Mouse (Mus musculus) MEL (cell line): ENCODE results near the gene Zbtb46. TPM values are rescaled to one million over a fixed set of nuclear protein-coding genes. Genes with fewer than 3 reads are reported as not detected.

ENCODE experiments used
- DNase-seq: peaks from one replicate; pipeline ENCODE4 v3.0.0; 2011; ENCODE audit warnings: low read depth, low spot score
- H3K27ac ChIP-seq: 2 replicates; pipeline ENCODE4 v1.5.1; 2012; ENCODE audit warnings: low read depth, mild to moderate bottlenecking, control low read depth, low read length, moderate library complexity; ENCODE audit not compliant: control insufficient read depth
- H3K27me3 ChIP-seq, 2 experiments: fragments of 150-350 bp in 1 of 2; sonication (generic) in 1 of 2; 2 replicates each; pipeline ENCODE4 v1.6.1; 2012; ENCODE audit warnings: low read length in 2 of 2, mild to moderate bottlenecking in 2 of 2, improper control_type of control experiment in 1 of 2, moderate library complexity in 1 of 2; ENCODE audit not compliant: insufficient read depth in 2 of 2, control insufficient read depth in 1 of 2
- H3K36me3 ChIP-seq, 2 experiments: 2 replicates each; pipeline ENCODE4 v1.6.1; 2012 to 2014; ENCODE audit warnings: low read length in 2 of 2, improper control_type of control experiment in 1 of 2, inconsistent platforms in 1 of 2, mild to moderate bottlenecking in 1 of 2; ENCODE audit not compliant: insufficient read depth in 2 of 2, control insufficient read depth in 1 of 2
- H3K4me1 ChIP-seq, 2 experiments: fragments of 150-350 bp in 1 of 2; sonication (generic) in 1 of 2; 2 replicates each; pipeline ENCODE4 v1.6.1; 2012; ENCODE audit warnings: low read length in 2 of 2, improper control_type of control experiment in 1 of 2, mild to moderate bottlenecking in 1 of 2; ENCODE audit not compliant: insufficient read depth in 2 of 2, control insufficient read depth in 1 of 2
- H3K4me3 ChIP-seq, 2 experiments: fragments of 150-350 bp in 1 of 2; sonication (generic) in 1 of 2; 2 replicates each; pipeline ENCODE4 v1.5.1; 2012; ENCODE audit warnings: low read depth in 2 of 2, low read length in 2 of 2, mild to moderate bottlenecking in 2 of 2, moderate library complexity in 2 of 2, control low read depth in 1 of 2, improper control_type of control experiment in 1 of 2; ENCODE audit not compliant: control insufficient read depth in 1 of 2, insufficient read depth in 1 of 2
- H3K79me2 ChIP-seq: 2 replicates; pipeline ENCODE4 v1.6.1; 2012; ENCODE audit warnings: mild to moderate bottlenecking, low read length, moderate library complexity; ENCODE audit not compliant: control insufficient read depth, poor library complexity, insufficient read depth
- H3K9ac ChIP-seq: 2 replicates; pipeline ENCODE4 v1.6.1; 2012; ENCODE audit warnings: low read depth, mild to moderate bottlenecking, control low read depth, low read length, moderate library complexity; ENCODE audit not compliant: control insufficient read depth, poor library complexity, severe bottlenecking
- H3K9me3 ChIP-seq: fragments of 150-350 bp; sonication (generic); replicated peaks from 2 replicates; pipeline ENCODE4 v1.6.1; 2012; ENCODE audit warnings: mild to moderate bottlenecking, low read length, improper control_type of control experiment, moderate library complexity; ENCODE audit not compliant: insufficient read depth
- CHD1 ChIP-seq: IDR thresholded peaks from 2 replicates; pipeline ENCODE4 v1.6.1; 2012; ENCODE audit warnings: low read depth, mild to moderate bottlenecking, inconsistent platforms, low read length, improper control_type of control experiment
- CHD2 ChIP-seq: IDR thresholded peaks from 2 replicates; pipeline ENCODE4 v1.6.1; 2011; ENCODE audit warnings: low read length, improper control_type of control experiment
- CTCF ChIP-seq, 3 experiments: IDR thresholded peaks in 2 of 3; conservative IDR thresholded peaks in 1 of 3; 2 replicates each; pipeline ENCODE4 v1.5.1; 2011 to 2012; ENCODE audit warnings: low read length in 3 of 3, low read depth in 2 of 3, mild to moderate bottlenecking in 2 of 3, improper control_type of control experiment in 1 of 3, inconsistent platforms in 1 of 3, mixed read lengths in 1 of 3, moderate library complexity in 1 of 3; ENCODE audit not compliant: control insufficient read depth in 1 of 3, insufficient read depth in 1 of 3, poor library complexity in 1 of 3, severe bottlenecking in 1 of 3
- ETS1 ChIP-seq: IDR thresholded peaks from 2 replicates; pipeline ENCODE4 v1.6.1; 2012; ENCODE audit warnings: low read depth, mild to moderate bottlenecking, inconsistent platforms, low read length, improper control_type of control experiment, moderate library complexity
- GABPA ChIP-seq: IDR thresholded peaks from 2 replicates; pipeline ENCODE4 v1.6.1; 2012; ENCODE audit warnings: low read depth, mild to moderate bottlenecking, inconsistent platforms, low read length, improper control_type of control experiment, moderate library complexity
- GATA1 ChIP-seq: IDR thresholded peaks from 2 replicates; pipeline ENCODE4 v1.6.1; 2011; ENCODE audit warnings: low read depth, low read length, improper control_type of control experiment
- JUND ChIP-seq: IDR thresholded peaks from 2 replicates; pipeline ENCODE4 v1.6.1; 2011; ENCODE audit warnings: low read depth, mild to moderate bottlenecking, improper control_type of control experiment, low read length
- MEF2A ChIP-seq: IDR thresholded peaks from 2 replicates; pipeline ENCODE4 v1.6.1; 2014; ENCODE audit warnings: low read depth, mild to moderate bottlenecking, inconsistent platforms, low read length, improper control_type of control experiment; ENCODE audit not compliant: poor library complexity, insufficient replicate concordance, severe bottlenecking; ENCODE audit errors: extremely low read depth
- MYC ChIP-seq: IDR thresholded peaks from 2 replicates; pipeline ENCODE4 v1.6.1; 2011; ENCODE audit warnings: low read depth, mild to moderate bottlenecking, low read length, improper control_type of control experiment, moderate library complexity
- NRF1 ChIP-seq: IDR thresholded peaks from 2 replicates; pipeline ENCODE4 v1.6.1; 2014; ENCODE audit warnings: low read depth, mild to moderate bottlenecking, inconsistent platforms, low read length, improper control_type of control experiment, moderate library complexity; ENCODE audit not compliant: poor library complexity, insufficient read depth, severe bottlenecking
- POLR2AphosphoS5 ChIP-seq: IDR thresholded peaks from 2 replicates; pipeline ENCODE4 v1.6.1; 2012; ENCODE audit warnings: low read depth, borderline replicate concordance, mild to moderate bottlenecking, inconsistent platforms, low read length, moderate library complexity, mixed read lengths
- RCOR1 ChIP-seq: IDR thresholded peaks from 2 replicates; pipeline ENCODE4 v1.6.1; 2012; ENCODE audit warnings: low read depth, mild to moderate bottlenecking, inconsistent platforms, low read length, improper control_type of control experiment
- SIN3A ChIP-seq: IDR thresholded peaks from 2 replicates; pipeline ENCODE4 v1.6.1; 2012; ENCODE audit warnings: low read length, improper control_type of control experiment, inconsistent platforms
- SMC3 ChIP-seq: IDR thresholded peaks from 2 replicates; pipeline ENCODE4 v1.6.1; 2011; ENCODE audit warnings: low read depth, low read length, improper control_type of control experiment
- TCF12 ChIP-seq: IDR thresholded peaks from 2 replicates; pipeline ENCODE4 v1.6.1; 2014; ENCODE audit warnings: low read depth, mild to moderate bottlenecking, inconsistent platforms, low read length, improper control_type of control experiment, moderate library complexity
- ZC3H11A ChIP-seq: IDR thresholded peaks from 2 replicates; pipeline ENCODE4 v1.6.1; 2012; ENCODE audit warnings: low read depth, mild to moderate bottlenecking, inconsistent platforms, low read length, improper control_type of control experiment
- ZKSCAN1 ChIP-seq: IDR thresholded peaks from 2 replicates; pipeline ENCODE4 v1.6.1; 2012; ENCODE audit warnings: low read depth, mild to moderate bottlenecking, inconsistent platforms, low read length, improper control_type of control experiment, moderate library complexity
- polyA plus RNA-seq, 2 experiments: library from polyadenylated mRNA; stranded (reverse) in 1 of 2; unstranded in 1 of 2; fragments of >175 nt in 1 of 2; fragments of >200 nt in 1 of 2; gene quantifications; 2 replicates each; pipeline versions ENCODE4 v1.2.1 to v1.2.4; 2012; ENCODE audit warnings: low replicate concordance in 2 of 2, low read depth in 1 of 2; ENCODE audit not compliant: insufficient read length in 2 of 2, insufficient read depth in 1 of 2, missing spikeins in 1 of 2
- total RNA-seq: library from RNA; depleted of rRNA; stranded (reverse); fragments of 300-350 nt; gene quantifications from 2 replicates; pipeline ENCODE4 v1.2.3, GENCODE M21; 2012

The Zbtb46 gene
- total and polyA plus RNA-seq, 3 experiments = 0.23 to 0.64 TPM; not detected in 1

- TF ChIP-seq MYC = no peak
These were observed 13.1 kb upstream of the Zbtb46 start (continued) for GRCm38 (mm10) chr2:181472256-181472827.

DNA sequence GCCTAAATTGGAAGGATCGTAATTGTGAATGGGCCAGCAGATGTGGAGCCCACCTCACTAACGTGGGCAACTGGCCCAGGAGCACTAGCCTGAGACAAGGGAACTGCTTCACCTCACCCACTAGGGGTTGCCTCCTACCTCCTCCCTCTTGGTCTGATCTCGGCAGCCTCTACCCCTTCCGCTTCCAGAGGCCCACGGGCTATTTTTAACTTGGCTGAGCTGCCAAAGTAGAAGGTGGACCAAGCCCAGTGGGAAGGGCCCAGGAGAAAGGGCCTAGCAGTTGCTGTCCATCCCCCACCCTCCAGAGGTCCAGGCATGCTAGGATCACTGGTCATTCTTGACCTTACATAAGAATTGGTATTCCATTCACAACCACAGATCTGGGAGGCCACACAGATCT lies 12.0 kb upstream of the Zbtb46 start:
- H3K79me2 ChIP-seq = no peaks in the 10 kb centered on the region
- no peak overlapping the region for H3K27ac ChIP-seq
- no peak for DNase-seq
- no peak overlapping the region for H3K4me3 ChIP-seq
- no peaks in the 10 kb centered on the region; a peak in 2 of 4 replicates for H3K36me3 ChIP-seq
- H3K9ac ChIP-seq = no peak overlapping the region
- H3K9me3 ChIP-seq = no peaks in the 10 kb centered on the region
- H3K27me3 ChIP-seq = peaks cover 2 to 18% of the 10 kb centered on the region in 2 experiments; a peak in 3 of 4 replicates
- TF ChIP-seq ETS1 (no peak), SIN3A (no peak), JUND (no peak), SMC3 (no peak), ZKSCAN1 (no peak), TCF12 (no peak), CHD1 (no peak), GATA1 (no peak), NRF1 (no peak)
- H3K4me1 ChIP-seq = no peaks in the 10 kb centered on the region; a peak in 1 of 4 replicates

DNA sequence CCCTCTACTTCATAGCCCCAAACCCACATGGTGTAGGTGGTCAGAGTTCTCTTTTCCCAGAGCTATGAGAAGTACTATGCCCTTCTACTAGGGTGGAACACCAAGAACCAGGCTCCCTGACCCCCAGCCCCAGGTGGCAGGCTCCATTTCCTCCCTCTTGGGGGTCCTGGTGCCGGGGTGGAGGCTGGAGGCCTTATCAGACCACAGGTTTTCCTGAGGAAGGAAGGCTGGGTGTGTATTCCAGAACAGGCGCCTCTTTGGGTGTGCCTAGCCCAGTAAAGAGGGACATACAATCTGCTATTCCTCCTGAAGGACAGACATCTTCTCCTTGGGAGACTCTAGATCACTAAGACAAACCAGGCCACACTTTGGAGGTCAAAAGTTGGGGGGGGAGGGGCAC lies 11.1 kb upstream of the Zbtb46 start:
- no peak for DNase-seq
- H3K27me3 ChIP-seq = peaks cover 7 to 25% of the 10 kb centered on the region in 2 experiments
- no peak overlapping the region for H3K4me3 ChIP-seq
- no peaks in the 10 kb centered on the region; a peak in 1 of 4 replicates for H3K4me1 ChIP-seq
- TF ChIP-seq RCOR1 (no peak), ZC3H11A (no peak), MEF2A (no peak), SIN3A (no peak), GABPA (no peak), CTCF (IDR thresholded peaks at IDR 0.05 in 2 of 3, conservative IDR thresholded peaks at IDR 0.05 in 1 of 3; ENCODE audit: control insufficient read depth in 1 of 3, insufficient read depth in 1 of 3, low read depth in 2 of 3, low read length in 3 of 3, poor library complexity in 1 of 3, severe bottlenecking in 1 of 3) (no peak), TCF12 (no peak), POLR2AphosphoS5 (no peak), ETS1 (no peak), CHD2 (no peak)
- no peaks in the 10 kb centered on the region for H3K9me3 ChIP-seq
- H3K36me3 ChIP-seq = no peaks in the 10 kb centered on the region; a peak in 2 of 4 replicates
- no peak overlapping the region for H3K9ac ChIP-seq
- no peak overlapping the region for H3K27ac ChIP-seq
- H3K79me2 ChIP-seq = no peaks in the 10 kb centered on the region
